Mouse (Mus musculus) MEL (cell line): ENCODE results near the gene Abcd1. TPM values are rescaled to one million over a fixed set of nuclear protein-coding genes. Genes with fewer than 3 reads are reported as not detected.

Experiments used
- DNase-seq: peaks from one replicate; pipeline ENCODE4 v3.0.0; 2011; ENCODE audit warnings: low read depth, low spot score
- H3K27ac ChIP-seq: 2 replicates; pipeline ENCODE4 v1.5.1; 2012; ENCODE audit warnings: low read depth, mild to moderate bottlenecking, control low read depth, low read length, moderate library complexity; ENCODE audit not compliant: control insufficient read depth
- H3K27me3 ChIP-seq, 2 experiments: fragments of 150-350 bp in 1 of 2; sonication (generic) in 1 of 2; 2 replicates each; pipeline ENCODE4 v1.6.1; 2012; ENCODE audit warnings: low read length in 2 of 2, mild to moderate bottlenecking in 2 of 2, improper control_type of control experiment in 1 of 2, moderate library complexity in 1 of 2; ENCODE audit not compliant: insufficient read depth in 2 of 2, control insufficient read depth in 1 of 2
- H3K36me3 ChIP-seq, 2 experiments: 2 replicates each; pipeline ENCODE4 v1.6.1; 2012 to 2014; ENCODE audit warnings: low read length in 2 of 2, improper control_type of control experiment in 1 of 2, inconsistent platforms in 1 of 2, mild to moderate bottlenecking in 1 of 2; ENCODE audit not compliant: insufficient read depth in 2 of 2, control insufficient read depth in 1 of 2
- H3K4me1 ChIP-seq, 2 experiments: fragments of 150-350 bp in 1 of 2; sonication (generic) in 1 of 2; 2 replicates each; pipeline ENCODE4 v1.6.1; 2012; ENCODE audit warnings: low read length in 2 of 2, improper control_type of control experiment in 1 of 2, mild to moderate bottlenecking in 1 of 2; ENCODE audit not compliant: insufficient read depth in 2 of 2, control insufficient read depth in 1 of 2
- H3K4me3 ChIP-seq, 2 experiments: fragments of 150-350 bp in 1 of 2; sonication (generic) in 1 of 2; 2 replicates each; pipeline ENCODE4 v1.5.1; 2012; ENCODE audit warnings: low read depth in 2 of 2, low read length in 2 of 2, mild to moderate bottlenecking in 2 of 2, moderate library complexity in 2 of 2, control low read depth in 1 of 2, improper control_type of control experiment in 1 of 2; ENCODE audit not compliant: control insufficient read depth in 1 of 2, insufficient read depth in 1 of 2
- H3K79me2 ChIP-seq: 2 replicates; pipeline ENCODE4 v1.6.1; 2012; ENCODE audit warnings: mild to moderate bottlenecking, low read length, moderate library complexity; ENCODE audit not compliant: control insufficient read depth, poor library complexity, insufficient read depth
- H3K9ac ChIP-seq: 2 replicates; pipeline ENCODE4 v1.6.1; 2012; ENCODE audit warnings: low read depth, mild to moderate bottlenecking, control low read depth, low read length, moderate library complexity; ENCODE audit not compliant: control insufficient read depth, poor library complexity, severe bottlenecking
- H3K9me3 ChIP-seq: fragments of 150-350 bp; sonication (generic); replicated peaks from 2 replicates; pipeline ENCODE4 v1.6.1; 2012; ENCODE audit warnings: mild to moderate bottlenecking, low read length, improper control_type of control experiment, moderate library complexity; ENCODE audit not compliant: insufficient read depth
- BHLHE40 ChIP-seq: IDR thresholded peaks from 2 replicates; pipeline ENCODE4 v1.6.1; 2012; ENCODE audit warnings: low read depth, mild to moderate bottlenecking, inconsistent platforms, low read length, improper control_type of control experiment, borderline replicate concordance
- CHD1 ChIP-seq: IDR thresholded peaks from 2 replicates; pipeline ENCODE4 v1.6.1; 2012; ENCODE audit warnings: low read depth, mild to moderate bottlenecking, inconsistent platforms, low read length, improper control_type of control experiment
- ELF1 ChIP-seq: IDR thresholded peaks from 2 replicates; pipeline ENCODE4 v1.6.1; 2014; ENCODE audit warnings: low read depth, mild to moderate bottlenecking, inconsistent platforms, low read length, improper control_type of control experiment, moderate library complexity
- EP300 ChIP-seq, 2 experiments: IDR thresholded peaks; 2 replicates each; pipeline ENCODE4 v1.6.1; 2011; ENCODE audit warnings: improper control_type of control experiment in 2 of 2, low read length in 2 of 2, low read depth in 1 of 2, mild to moderate bottlenecking in 1 of 2
- ETS1 ChIP-seq: IDR thresholded peaks from 2 replicates; pipeline ENCODE4 v1.6.1; 2012; ENCODE audit warnings: low read depth, mild to moderate bottlenecking, inconsistent platforms, low read length, improper control_type of control experiment, moderate library complexity
- HCFC1 ChIP-seq: IDR thresholded peaks from 2 replicates; pipeline ENCODE4 v1.6.1; 2012; ENCODE audit warnings: low read depth, mild to moderate bottlenecking, inconsistent platforms, low read length, improper control_type of control experiment, moderate library complexity
- JUND ChIP-seq: IDR thresholded peaks from 2 replicates; pipeline ENCODE4 v1.6.1; 2011; ENCODE audit warnings: low read depth, mild to moderate bottlenecking, improper control_type of control experiment, low read length
- KAT2A ChIP-seq: conservative IDR thresholded peaks from 2 replicates; pipeline ENCODE4 v1.6.1; 2012; ENCODE audit warnings: low read depth, low read length, improper control_type of control experiment, inconsistent platforms
- MAFK ChIP-seq: IDR thresholded peaks from 2 replicates; pipeline ENCODE4 v1.6.1; 2011; ENCODE audit warnings: low read depth, mild to moderate bottlenecking, low read length, improper control_type of control experiment, borderline replicate concordance
- MAX ChIP-seq: IDR thresholded peaks from 2 replicates; pipeline ENCODE4 v1.6.1; 2011; ENCODE audit warnings: low read length, improper control_type of control experiment
- MAZ ChIP-seq: IDR thresholded peaks from 2 replicates; pipeline ENCODE4 v1.6.1; 2012; ENCODE audit warnings: low read depth, mild to moderate bottlenecking, inconsistent platforms, low read length, improper control_type of control experiment
- MYB ChIP-seq: IDR thresholded peaks from 2 replicates; pipeline ENCODE4 v1.6.1; 2011; ENCODE audit warnings: mild to moderate bottlenecking, low read depth, low read length, improper control_type of control experiment
- MYC ChIP-seq: IDR thresholded peaks from 2 replicates; pipeline ENCODE4 v1.6.1; 2011; ENCODE audit warnings: low read depth, mild to moderate bottlenecking, low read length, improper control_type of control experiment, moderate library complexity
- NRF1 ChIP-seq: IDR thresholded peaks from 2 replicates; pipeline ENCODE4 v1.6.1; 2014; ENCODE audit warnings: low read depth, mild to moderate bottlenecking, inconsistent platforms, low read length, improper control_type of control experiment, moderate library complexity; ENCODE audit not compliant: poor library complexity, insufficient read depth, severe bottlenecking
- POLR2A ChIP-seq, 2 experiments: IDR thresholded peaks; 2 replicates each; pipeline ENCODE4 v1.6.1; 2011 to 2012; ENCODE audit warnings: low read length in 2 of 2, mild to moderate bottlenecking in 2 of 2, control low read depth in 1 of 2, improper control_type of control experiment in 1 of 2, low read depth in 1 of 2, moderate library complexity in 1 of 2; ENCODE audit not compliant: control insufficient read depth in 1 of 2, insufficient read depth in 1 of 2, poor library complexity in 1 of 2
- POLR2AphosphoS5 ChIP-seq: IDR thresholded peaks from 2 replicates; pipeline ENCODE4 v1.6.1; 2012; ENCODE audit warnings: low read depth, borderline replicate concordance, mild to moderate bottlenecking, inconsistent platforms, low read length, moderate library complexity, mixed read lengths
- RAD21 ChIP-seq: IDR thresholded peaks from 2 replicates; pipeline ENCODE4 v1.6.1; 2011; ENCODE audit warnings: mild to moderate bottlenecking, low read depth, low read length, improper control_type of control experiment
- RCOR1 ChIP-seq: IDR thresholded peaks from 2 replicates; pipeline ENCODE4 v1.6.1; 2012; ENCODE audit warnings: low read depth, mild to moderate bottlenecking, inconsistent platforms, low read length, improper control_type of control experiment
- SMC3 ChIP-seq: IDR thresholded peaks from 2 replicates; pipeline ENCODE4 v1.6.1; 2011; ENCODE audit warnings: low read depth, low read length, improper control_type of control experiment
- TAL1 ChIP-seq: IDR thresholded peaks from 2 replicates; pipeline ENCODE4 v1.6.1; 2012; ENCODE audit warnings: mild to moderate bottlenecking, inconsistent platforms, low read length, moderate library complexity, mixed read lengths
- TCF12 ChIP-seq: IDR thresholded peaks from 2 replicates; pipeline ENCODE4 v1.6.1; 2014; ENCODE audit warnings: low read depth, mild to moderate bottlenecking, inconsistent platforms, low read length, improper control_type of control experiment, moderate library complexity
- UBTF ChIP-seq: IDR thresholded peaks from 2 replicates; pipeline ENCODE4 v1.6.1; 2012; ENCODE audit warnings: low read depth, mild to moderate bottlenecking, inconsistent platforms, low read length, improper control_type of control experiment, moderate library complexity, borderline replicate concordance; ENCODE audit not compliant: insufficient read depth
- USF1 ChIP-seq: IDR thresholded peaks from 2 replicates; pipeline ENCODE4 v1.6.1; 2014; ENCODE audit warnings: low read depth, mild to moderate bottlenecking, inconsistent platforms, low read length, improper control_type of control experiment, moderate library complexity
- USF2 ChIP-seq, 2 experiments: IDR thresholded peaks; 2 replicates each; pipeline ENCODE4 v1.6.1; 2011 to 2012; ENCODE audit warnings: improper control_type of control experiment in 2 of 2, low read length in 2 of 2, borderline replicate concordance in 1 of 2, inconsistent platforms in 1 of 2, low read depth in 1 of 2, mild to moderate bottlenecking in 1 of 2; ENCODE audit not compliant: insufficient read depth in 1 of 2
- ZC3H11A ChIP-seq: IDR thresholded peaks from 2 replicates; pipeline ENCODE4 v1.6.1; 2012; ENCODE audit warnings: low read depth, mild to moderate bottlenecking, inconsistent platforms, low read length, improper control_type of control experiment
- ZKSCAN1 ChIP-seq: IDR thresholded peaks from 2 replicates; pipeline ENCODE4 v1.6.1; 2012; ENCODE audit warnings: low read depth, mild to moderate bottlenecking, inconsistent platforms, low read length, improper control_type of control experiment, moderate library complexity
- ZMIZ1 ChIP-seq: IDR thresholded peaks from 2 replicates; pipeline ENCODE4 v1.6.1; 2012; ENCODE audit warnings: low read depth, mild to moderate bottlenecking, inconsistent platforms, low read length, improper control_type of control experiment, moderate library complexity
- polyA plus RNA-seq, 2 experiments: library from polyadenylated mRNA; stranded (reverse) in 1 of 2; unstranded in 1 of 2; fragments of >175 nt in 1 of 2; fragments of >200 nt in 1 of 2; gene quantifications; 2 replicates each; pipeline versions ENCODE4 v1.2.1 to v1.2.4; 2012; ENCODE audit warnings: low replicate concordance in 2 of 2, low read depth in 1 of 2; ENCODE audit not compliant: insufficient read length in 2 of 2, insufficient read depth in 1 of 2, missing spikeins in 1 of 2
- total RNA-seq: library from RNA; depleted of rRNA; stranded (reverse); fragments of 300-350 nt; gene quantifications from 2 replicates; pipeline ENCODE4 v1.2.3, GENCODE M21; 2012

Abcd1 gene
- total and polyA plus RNA-seq, 3 experiments, result 4.8 to 17.3 TPM; not detected in 1

- Histone ChIP-seq H3K9me3 (no peaks in the 10 kb centered on the region), H3K4me3 (peak overlapping the region; percentile 57 to 95), H3K79me2 (peaks cover 57% of the 10 kb centered on the region), H3K27me3 (no peaks in the 10 kb centered on the region), H3K27ac (peak overlapping the region; percentile 96), H3K4me1 (peaks cover 0 to 18% of the 10 kb centered on the region in 2 experiments; a peak in 3 of 4 replicates), H3K9ac (peak overlapping the region; percentile 93), H3K36me3 (peaks cover 6 to 20% of the 10 kb centered on the region in 2 experiments; a peak in 3 of 4 replicates)
- DNase-seq, result peak; percentile 29
- TF ChIP-seq HCFC1 (no peak), MYC (no peak), USF1 (no peak), USF2 (IDR thresholded peaks at IDR 0.05; ENCODE audit: borderline replicate concordance in 1 of 2, insufficient read depth in 1 of 2, low read depth in 1 of 2, low read length in 2 of 2) (no peak), KAT2A (no peak), TAL1 (no peak), JUND (no peak), NRF1 (no peak), MAX (no peak), EP300 (IDR thresholded peaks at IDR 0.05; ENCODE audit: low read depth in 1 of 2, low read length in 2 of 2) (no peak), ZC3H11A (no peak), CHD1 (no peak), RCOR1 (no peak), SMC3 (no peak), MYB (no peak), ELF1 (no peak), ZKSCAN1 (no peak)
Measured at GRCm38 (mm10) chrX:73785666-73786065, 69.3 kb downstream of the Abcd1 start.

GRCm38 (mm10) chrX:73786364-73787224, 70.2 kb downstream of the Abcd1 start, which contains the start of the genes Idh3g and Ssr4:
TSS of gene Idh3g (minus strand) at chrX:73786897.
TSS of gene Ssr4 (plus strand) at chrX:73787028.
- H3K27ac ChIP-seq, result peak within 1 kb of the TSS; percentile 96
- peak within 1 kb of the TSS; percentile 68 to 95 for H3K4me3 ChIP-seq
- peak within 1 kb of the TSS; percentile 93 for H3K9ac ChIP-seq
- peak; percentile 97 for DNase-seq
- H3K79me2 ChIP-seq, result peaks cover 57% of the 10 kb centered on the region
- peaks cover 6 to 20% of the 10 kb centered on the region in 2 experiments; a peak in 3 of 4 replicates for H3K36me3 ChIP-seq
- peaks cover 0 to 18% of the 10 kb centered on the region in 2 experiments; a peak in 3 of 4 replicates for H3K4me1 ChIP-seq
- H3K27me3 ChIP-seq, result no peaks in the 10 kb centered on the region
- H3K9me3 ChIP-seq, result no peaks in the 10 kb centered on the region
- TF ChIP-seq RAD21, result no peak
- TF ChIP-seq MAFK, result no peak
- TF ChIP-seq MAZ, result no peak
- no peak for TF ChIP-seq TAL1
- no peak for TF ChIP-seq BHLHE40
- TF ChIP-seq EP300 (IDR thresholded peaks at IDR 0.05; ENCODE audit: low read depth in 1 of 2, low read length in 2 of 2), result no peak
- no peak; the same call in 1 of the 2 replicates for TF ChIP-seq ETS1
- peak; percentile 51 to 77; a peak in 3 of 4 replicates for TF ChIP-seq POLR2A (IDR thresholded peaks at IDR 0.05; ENCODE audit: control insufficient read depth in 1 of 2, insufficient read depth in 1 of 2, low read depth in 1 of 2, low read length in 2 of 2, poor library complexity in 1 of 2)
- TF ChIP-seq CHD1, result no peak
- no peak for TF ChIP-seq JUND
- peak; percentile 55; the same call in 1 of the 2 replicates for TF ChIP-seq MYB
- peak; percentile 21 for TF ChIP-seq TCF12
- no peak for TF ChIP-seq USF2 (IDR thresholded peaks at IDR 0.05; ENCODE audit: borderline replicate concordance in 1 of 2, insufficient read depth in 1 of 2, low read depth in 1 of 2, low read length in 2 of 2)
- TF ChIP-seq ZMIZ1, result peak; percentile 52; the same call in 1 of the 2 replicates
- peak; percentile 83 for TF ChIP-seq MAX
- peak; percentile 47; the same call in 1 of the 2 replicates for TF ChIP-seq USF1
- no peak for TF ChIP-seq SMC3
- peak; percentile 54; the same call in 1 of the 2 replicates for TF ChIP-seq POLR2AphosphoS5
- TF ChIP-seq HCFC1, result peak; percentile 86
- TF ChIP-seq UBTF, result no peak
